ENCODE assay signal across 8 mouse cellular contexts in genomic region chr1:133045861-133046440, GRCm38 (mm10). TPM values are rescaled to one million over a fixed set of nuclear protein-coding genes. Genes with fewer than 3 reads are reported as not detected.
DNase-seq lines count a peak whose midpoint lies in the region; ATAC-seq and TF ChIP-seq lines count a peak whose summit lies in the region.

No protein-coding gene starts in this region.

- TF ChIP-seq POLR2A in myocyte (IDR thresholded peaks at IDR 0.05; ENCODE audit: insufficient read length, low read depth), result peak; percentile 45

- H3K27ac ChIP-seq in heart, embryonic 11.5 days (ENCODE audit: low read depth, low read length), result peak overlapping the region; percentile 52
- peak overlapping the region; percentile 63; the same call in 1 of the 2 replicates for H3K27ac ChIP-seq in kidney, embryonic 14.5 days (ENCODE audit: low read depth, low read length)
- no peak overlapping the region; the same call in 1 of the 2 replicates for H3K27ac ChIP-seq in liver, embryonic 11.5 days (ENCODE audit: low read depth, low read length)

- H3K36me3 ChIP-seq in heart, embryonic 11.5 days (ENCODE audit: control insufficient read depth, insufficient read depth, low read length), result no peaks in the 10 kb centered on the region
- H3K36me3 ChIP-seq in kidney, embryonic 14.5 days (ENCODE audit: control insufficient read depth, insufficient read depth, low read length), result no peaks in the 10 kb centered on the region
- no peaks in the 10 kb centered on the region for H3K36me3 ChIP-seq in liver, embryonic 11.5 days (ENCODE audit: control insufficient read depth, insufficient read depth, low read length)
- H3K36me3 ChIP-seq in myocyte (ENCODE audit: control insufficient read depth, insufficient read depth), result no peaks in the 10 kb centered on the region

- peaks cover 42% of the 10 kb centered on the region for H3K4me1 ChIP-seq in heart, embryonic 11.5 days (ENCODE audit: control insufficient read depth, insufficient read depth, low read length)
- H3K4me1 ChIP-seq in kidney, embryonic 14.5 days (ENCODE audit: control insufficient read depth, insufficient read depth, low read length), result peaks cover 13% of the 10 kb centered on the region; the same call in 1 of the 2 replicates
- peaks cover 17% of the 10 kb centered on the region for H3K4me1 ChIP-seq in liver, embryonic 11.5 days (replicated peaks; ENCODE audit: control insufficient read depth, insufficient read depth, low read length)

- peak overlapping the region; percentile 64 for H3K4me3 ChIP-seq in heart, embryonic 11.5 days (ENCODE audit: low read depth, low read length)
- H3K4me3 ChIP-seq in kidney, embryonic 14.5 days (ENCODE audit: low read length), result peak overlapping the region; percentile 86
- H3K4me3 ChIP-seq in liver, embryonic 11.5 days (ENCODE audit: low read depth, low read length), result peak overlapping the region; percentile 83
- peak overlapping the region; percentile 19 for H3K4me3 ChIP-seq in myocyte

- peak overlapping the region; percentile 92 for H3K9ac ChIP-seq in heart, embryonic 11.5 days (ENCODE audit: low read depth, low read length)
- H3K9ac ChIP-seq in kidney, embryonic 14.5 days (ENCODE audit: low read depth, low read length), result peak overlapping the region; percentile 85
- H3K9ac ChIP-seq in liver, embryonic 11.5 days (ENCODE audit: low read depth, low read length), result peak overlapping the region; percentile 88

- H3ac ChIP-seq in myocyte (ENCODE audit: control insufficient read depth, insufficient read length), result peak overlapping the region; percentile 16

- peak overlapping the region; percentile 65 for H3K4me2 ChIP-seq in heart, embryonic 11.5 days
- peak overlapping the region; percentile 97 for H3K4me2 ChIP-seq in kidney, embryonic 14.5 days (replicated peaks; ENCODE audit: low read depth, low read length)
- H3K4me2 ChIP-seq in liver, embryonic 11.5 days, result peak overlapping the region; percentile 100
- peak overlapping the region; percentile 90 for H3K4me2 ChIP-seq in myocyte (ENCODE audit: low read depth)

- peak; percentile 77 to 80 for DNase-seq in B cell, adult 2 months
- DNase-seq in adrenal gland, postnatal 4 days (ENCODE audit: low spot score in 2 of 2), result peak; percentile 43 to 57
- peak; percentile 81 for DNase-seq in liver, embryonic 11.5 days (ENCODE audit: low spot score)
- DNase-seq in spleen, postnatal 36 days (ENCODE audit: low spot score in 2 of 2), result peak; percentile 75

- 0% methylated on average over 51 of the region's 71 CpGs for WGBS in heart, embryonic 11.5 days (ENCODE audit: insufficient replicate concordance)
- WGBS in kidney, embryonic 14.5 days, result under 1% methylated on average over 64 of the region's 71 CpGs
- 0% methylated on average over 71 of the region's 71 CpGs for WGBS in liver, embryonic 11.5 days

- 0 out of 2 replicates have a peak, but pooled peaks have one; percentile 40 for ATAC-seq in erythroblast, adult 5-6 weeks (replicated peaks; ENCODE audit: low FRiP score, poor library complexity, severe bottlenecking)
- ATAC-seq in heart, embryonic 11.5 days (replicated peaks; ENCODE audit: insufficient number of reproducible peaks, low FRiP score, low TSS enrichment), result peak; percentile 82
- ATAC-seq in kidney, embryonic 14.5 days (ENCODE audit: low FRiP score, low TSS enrichment), result peak; percentile 91
- ATAC-seq in liver, embryonic 11.5 days (replicated peaks; ENCODE audit: low FRiP score), result peak; percentile 82

- H3K27me3 ChIP-seq in heart, embryonic 11.5 days (ENCODE audit: control insufficient read depth, insufficient read depth, low read length), result no peaks in the 10 kb centered on the region
- 0 out of 2 replicates have a peak, but pooled peaks cover 3% of the 10 kb centered on the region for H3K27me3 ChIP-seq in kidney, embryonic 14.5 days (ENCODE audit: control insufficient read depth, insufficient read depth, low read length)
- H3K27me3 ChIP-seq in liver, embryonic 11.5 days (replicated peaks; ENCODE audit: control insufficient read depth, insufficient read depth, low read length), result peaks cover 4% of the 10 kb centered on the region; the same call in 1 of the 2 replicates
- no peaks in the 10 kb centered on the region for H3K27me3 ChIP-seq in myocyte (ENCODE audit: control insufficient read depth, insufficient read depth, insufficient read length)

- no peaks in the 10 kb centered on the region for H3K9me3 ChIP-seq in heart, embryonic 11.5 days (replicated peaks; ENCODE audit: control insufficient read depth, low read length)
- no peaks in the 10 kb centered on the region for H3K9me3 ChIP-seq in kidney, embryonic 14.5 days (ENCODE audit: control insufficient read depth, low read length)
- no peaks in the 10 kb centered on the region for H3K9me3 ChIP-seq in liver, embryonic 11.5 days (ENCODE audit: control insufficient read depth, low read length)

- no peaks in the 10 kb centered on the region for H3K79me2 ChIP-seq in myocyte (ENCODE audit: control insufficient read depth, insufficient read depth)

TF ChIP-seq in myocyte, 11 proteins besides CTCF, POLR2A, EP300 and RAD21:
- TF ChIP-seq MYOD1 (IDR thresholded peaks at IDR 0.05; ENCODE audit: control insufficient read depth in 1 of 3, insufficient read length in 2 of 3, low read depth in 2 of 3) (peak in 1 of 3 experiments; percentile 2), MYOG (IDR thresholded peaks at IDR 0.05; ENCODE audit: control insufficient read depth in 1 of 3, insufficient read depth in 1 of 3, insufficient read length in 2 of 3, low read depth in 2 of 3) (peak in 2 of 3 experiments; percentile 27 to 29), REST (IDR thresholded peaks at IDR 0.05; ENCODE audit: insufficient read depth, insufficient read length) (no peak), POLR2AphosphoS2 (IDR thresholded peaks at IDR 0.05; ENCODE audit: insufficient read length, low read depth) (peak; percentile 26)
TF ChIP-seq in myocyte: peak in this region for 3.

RNA-seq across cellular contexts. Expression of gene Pik3c2b, which starts 0.5 kb away (rescaled TPM):
- 10 to 100 TPM; 11.0 to 11.2 TPM for total RNA-seq in adrenal gland, postnatal 4 days (2021)
- total RNA-seq in erythroblast, adult 5-6 weeks (2015; ENCODE audit: low replicate concordance), result 0.38 and 0.84 TPM in 2 replicates
- total RNA-seq in erythroblast, adult 5-6 weeks (2017; ENCODE audit: low replicate concordance), result 0.17 and 0.56 TPM in 2 replicates
- 7.7 and 10.3 TPM in 2 replicates for polyA plus RNA-seq in heart, embryonic 11.5 days (2014; fragmentation: Nextera tagmentation; extraction: Ambion mirVana)
- polyA plus RNA-seq in kidney, embryonic 14.5 days (2014; fragmentation: Nextera tagmentation; extraction: Ambion mirVana), result 6.3 and 9.1 TPM in 2 replicates
- 3.4 and 3.5 TPM in 2 replicates for polyA plus RNA-seq in liver, embryonic 11.5 days (2014; fragmentation: Nextera tagmentation; extraction: Ambion mirVana)
- 1.8 TPM for polyA plus RNA-seq in myocyte (2012; fragmentation: generic; extraction: Trizol)

RNA-seq across cellular contexts. Expression of gene Mdm4, which starts 15.6 kb away (rescaled TPM):
- total RNA-seq in adrenal gland, postnatal 4 days (2021), result 100 to 1,000 TPM; 119 to 122 TPM
- 38.2 and 53.6 TPM in 2 replicates for total RNA-seq in erythroblast, adult 5-6 weeks (2015; ENCODE audit: low replicate concordance)
- 69.9 and 74.2 TPM in 2 replicates for total RNA-seq in erythroblast, adult 5-6 weeks (2017; ENCODE audit: low replicate concordance)
- polyA plus RNA-seq in heart, embryonic 11.5 days (2014; fragmentation: Nextera tagmentation; extraction: Ambion mirVana), result 34.4 and 41.2 TPM in 2 replicates
- 36.0 and 57.6 TPM in 2 replicates for polyA plus RNA-seq in kidney, embryonic 14.5 days (2014; fragmentation: Nextera tagmentation; extraction: Ambion mirVana)
- 40.6 and 41.9 TPM in 2 replicates for polyA plus RNA-seq in liver, embryonic 11.5 days (2014; fragmentation: Nextera tagmentation; extraction: Ambion mirVana)
- 11.5 TPM for polyA plus RNA-seq in myocyte (2012; fragmentation: generic; extraction: Trizol)

Comparison
In these comparisons a context has a peak if more than half of its experiments do, and no peak if none do; other contexts are left out.
1. ATAC-seq: peak in every context shown above with its lines; median percentile 91 in kidney, embryonic 14.5 days; 82 in heart, embryonic 11.5 days; 82 in liver, embryonic 11.5 days; 40 in erythroblast, adult 5-6 weeks.
2. H3K4me3 ChIP-seq: peak in every context shown above with its lines; median percentile 86 in kidney, embryonic 14.5 days; 83 in liver, embryonic 11.5 days; 64 in heart, embryonic 11.5 days; 19 in myocyte.